Mouse (Mus musculus): ENCODE measurements around the gene Clint1. TPM values are rescaled to one million over a fixed set of nuclear protein-coding genes. Genes with fewer than 3 reads are reported as not detected.

The Clint1 gene
- polyA plus RNA-seq, 1 experiment from 2014 or later = 87.6 TPM

DNA sequence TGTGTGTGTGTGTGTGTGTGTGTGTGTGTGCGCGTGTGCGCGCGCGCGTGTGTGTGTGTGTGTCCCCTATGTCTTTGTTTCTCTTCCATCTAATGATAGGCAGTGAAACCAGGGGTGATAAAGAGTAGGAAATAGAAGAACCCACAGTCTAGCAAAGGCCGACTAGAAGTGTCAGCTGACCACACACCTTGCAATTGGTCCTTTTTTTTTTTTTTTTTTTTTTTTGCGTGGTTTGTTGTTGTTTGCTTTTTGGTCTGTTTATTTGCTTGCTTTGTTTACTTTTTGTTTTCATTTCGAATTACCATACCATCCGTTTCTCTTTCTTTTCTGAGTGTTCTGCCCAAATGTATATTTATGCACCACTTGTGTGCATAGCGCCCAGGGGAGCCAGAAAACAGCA is 3.6 kb upstream of the Clint1 start:
- Histone ChIP-seq H3K4me3 (replicated peaks) (no peak overlapping the region), H3K27ac (replicated peaks) (no peak overlapping the region), H3K9me3 (replicated peaks) (no peaks in the 10 kb centered on the region), H3K4me2 (replicated peaks) (no peak overlapping the region), H3K36me3 (no peaks in the 10 kb centered on the region), H3K27me3 (no peaks in the 10 kb centered on the region), H3K9ac (no peak overlapping the region), H3K4me1 (0 out of 2 replicates have a peak, but pooled peaks cover 6% of the 10 kb centered on the region)
- ATAC-seq (ENCODE audit: insufficient number of reproducible peaks, low FRiP score, low TSS enrichment, low read depth) = no peak
- 87% methylated on average over 12 of the region's 12 CpGs for WGBS

DNA sequence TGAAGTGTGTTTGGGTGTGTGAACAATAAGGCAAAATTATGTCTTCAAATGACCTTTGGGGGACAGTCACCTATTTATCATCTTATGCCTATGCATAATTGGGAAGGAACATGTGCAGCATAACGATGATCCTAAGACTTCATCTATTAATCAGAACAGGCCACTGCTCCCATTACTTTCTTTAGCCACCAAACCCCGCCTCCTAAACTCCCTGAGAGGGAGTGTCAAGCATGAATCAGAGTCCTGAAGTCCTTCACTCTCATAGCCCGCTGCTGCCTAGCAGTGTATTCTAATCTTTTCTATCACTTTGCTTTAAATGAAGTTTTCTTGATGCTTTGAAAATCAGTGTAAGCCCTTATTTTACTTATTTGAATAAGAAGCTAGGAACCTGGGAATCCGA is 2.6 kb upstream of the Clint1 start:
- no peak overlapping the region for H3K4me3 ChIP-seq (replicated peaks)
- H3K9me3 ChIP-seq (replicated peaks) = no peaks in the 10 kb centered on the region
- H3K9ac ChIP-seq = no peak overlapping the region
- WGBS = 79% methylated on average over 4 of the region's 4 CpGs
- no peaks in the 10 kb centered on the region for H3K27me3 ChIP-seq
- H3K4me1 ChIP-seq = peaks cover 10% of the 10 kb centered on the region; the same call in 1 of the 2 replicates
- no peaks in the 10 kb centered on the region for H3K36me3 ChIP-seq
- H3K4me2 ChIP-seq (replicated peaks) = no peak overlapping the region
- ATAC-seq (ENCODE audit: insufficient number of reproducible peaks, low FRiP score, low TSS enrichment, low read depth) = no peak
- no peak overlapping the region for H3K27ac ChIP-seq (replicated peaks)

DNA sequence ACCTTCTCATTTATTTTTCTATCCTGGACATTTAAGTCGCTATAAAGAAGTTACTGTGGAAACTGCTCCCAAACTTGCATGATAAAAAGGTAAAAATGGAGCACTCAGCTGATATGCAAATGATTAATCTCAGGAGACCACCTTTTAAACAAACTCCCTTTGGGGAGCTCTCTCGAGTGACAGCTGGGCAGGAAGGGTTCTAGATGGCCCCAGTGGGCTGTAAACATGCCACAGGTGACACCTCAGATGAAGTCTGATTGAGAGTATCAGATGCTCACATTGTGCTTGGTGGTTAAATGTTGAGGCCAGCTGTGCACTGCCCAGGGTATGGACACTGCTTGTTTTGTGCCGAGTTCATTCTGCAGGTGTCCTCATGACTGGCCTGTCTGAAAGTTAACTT is 2.0 kb upstream of the Clint1 start:
- WGBS = 55% methylated on average over 3 of the region's 3 CpGs
- H3K36me3 ChIP-seq = no peaks in the 10 kb centered on the region
- no peak overlapping the region for H3K27ac ChIP-seq (replicated peaks)
- no peak overlapping the region for H3K4me2 ChIP-seq (replicated peaks)
- no peak overlapping the region for H3K9ac ChIP-seq
- no peaks in the 10 kb centered on the region for H3K9me3 ChIP-seq (replicated peaks)
- H3K4me3 ChIP-seq (replicated peaks) = no peak overlapping the region
- ATAC-seq (ENCODE audit: insufficient number of reproducible peaks, low FRiP score, low TSS enrichment, low read depth) = no peak
- peaks cover 17% of the 10 kb centered on the region for H3K4me1 ChIP-seq
- no peaks in the 10 kb centered on the region for H3K27me3 ChIP-seq

DNA sequence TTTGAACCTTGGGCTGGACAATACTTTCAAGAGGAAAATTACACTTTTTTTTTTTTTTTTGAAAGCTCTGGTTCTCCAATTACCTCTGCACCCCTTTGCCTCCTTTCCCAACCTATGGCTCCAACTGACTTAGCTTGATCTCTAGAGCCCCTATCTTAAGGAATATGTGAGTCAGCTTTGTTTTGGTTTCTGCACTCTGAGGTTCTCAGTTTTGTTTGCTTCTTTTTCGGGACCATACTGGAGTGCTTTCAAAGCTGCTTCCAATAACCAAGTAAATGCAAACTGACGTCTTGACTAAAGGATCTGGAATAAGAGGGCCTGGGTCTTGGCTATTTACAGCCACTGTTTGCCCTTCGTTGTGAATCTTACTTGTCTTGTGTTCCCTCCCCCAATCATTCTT is 1.5 kb upstream of the Clint1 start:
- Histone ChIP-seq H3K27me3 (no peaks in the 10 kb centered on the region), H3K4me1 (peaks cover 20% of the 10 kb centered on the region)

DNA sequence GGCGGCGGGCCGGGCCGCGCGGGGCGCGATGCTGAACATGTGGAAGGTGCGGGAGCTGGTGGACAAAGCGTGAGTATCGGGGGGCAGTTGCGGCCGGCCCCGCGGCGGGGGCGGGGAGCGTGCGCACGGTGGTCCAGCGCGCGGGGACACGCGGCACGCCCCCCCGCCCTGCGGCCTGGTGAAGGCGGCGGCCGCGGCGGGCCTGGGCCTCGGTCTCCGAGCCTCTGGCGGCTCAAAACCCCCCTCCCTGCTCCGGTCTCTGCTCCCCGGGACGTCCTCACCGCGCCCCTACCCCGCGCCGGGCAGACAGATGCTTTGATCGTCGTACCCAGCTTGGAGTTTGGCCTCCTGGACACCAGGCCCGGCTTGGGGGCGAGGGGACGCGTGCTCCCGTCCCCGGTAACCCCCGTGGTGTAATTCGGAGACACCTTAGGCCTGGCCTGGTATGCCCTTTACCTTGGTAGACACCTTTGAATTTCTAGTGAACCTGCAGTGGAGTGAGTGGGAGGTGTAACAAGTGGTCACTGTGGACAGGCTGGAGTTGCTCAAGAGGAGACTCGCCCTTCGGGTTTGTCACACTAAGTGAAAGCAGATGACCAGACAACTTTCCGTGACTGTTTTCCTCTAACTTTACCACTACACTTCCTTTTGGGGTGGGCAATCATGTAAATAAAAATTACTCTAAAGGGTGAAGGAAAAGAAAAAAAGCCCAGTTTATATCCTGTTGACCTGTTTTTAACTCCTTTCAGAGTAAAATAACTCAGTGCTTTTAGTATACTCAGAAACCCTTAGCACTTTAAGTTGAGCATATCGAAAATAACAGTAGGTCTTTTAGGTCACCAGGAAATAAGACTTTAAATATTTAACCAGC is 508 bp downstream of the Clint1 start:
- under 1% methylated on average over 54 of the region's 58 CpGs for WGBS
- H3K27me3 ChIP-seq = no peaks in the 10 kb centered on the region
- peak overlapping the region; percentile 87 for H3K27ac ChIP-seq (replicated peaks)
- peak; percentile 61 for ATAC-seq (ENCODE audit: insufficient number of reproducible peaks, low FRiP score, low TSS enrichment, low read depth)
- H3K4me3 ChIP-seq (replicated peaks) = peak overlapping the region; percentile 95
- H3K9me3 ChIP-seq (replicated peaks) = no peaks in the 10 kb centered on the region
- H3K4me1 ChIP-seq = peaks cover 28% of the 10 kb centered on the region
- H3K36me3 ChIP-seq = no peaks in the 10 kb centered on the region
- H3K4me2 ChIP-seq (replicated peaks) = peak overlapping the region; percentile 59
- peak overlapping the region; percentile 98 for H3K9ac ChIP-seq

More for the DNA sequence above, 1.5 kb upstream of the Clint1 start:
- H3K27ac ChIP-seq (replicated peaks) = no peak overlapping the region
- H3K9ac ChIP-seq = no peak overlapping the region
- H3K4me2 ChIP-seq (replicated peaks) = no peak overlapping the region
- H3K36me3 ChIP-seq = no peaks in the 10 kb centered on the region
- 31% methylated on average over 3 of the region's 3 CpGs for WGBS
- H3K9me3 ChIP-seq (replicated peaks) = no peaks in the 10 kb centered on the region
- H3K4me3 ChIP-seq (replicated peaks) = no peak overlapping the region
- no peak for ATAC-seq (ENCODE audit: insufficient number of reproducible peaks, low FRiP score, low TSS enrichment, low read depth)

DNA sequence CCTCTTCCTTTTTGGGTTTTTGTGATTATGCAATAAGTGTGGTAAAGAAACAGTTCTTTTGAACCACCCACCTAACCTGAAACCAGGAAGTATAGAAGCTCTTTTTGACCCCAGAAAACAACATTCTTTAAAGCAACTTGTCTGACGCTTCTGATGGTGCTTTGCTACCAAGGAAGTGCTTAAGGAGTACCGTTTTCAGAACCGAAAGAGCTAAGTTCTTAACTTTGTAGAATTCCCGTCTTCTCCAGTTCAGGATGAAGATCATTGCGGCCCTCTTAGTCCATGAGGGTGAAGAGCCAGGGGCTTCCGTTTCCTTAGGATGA is 1.1 kb downstream of the Clint1 start:
- Histone ChIP-seq H3K4me2 (replicated peaks) (peak overlapping the region; percentile 59), H3K9me3 (replicated peaks) (no peaks in the 10 kb centered on the region), H3K36me3 (no peaks in the 10 kb centered on the region), H3K27ac (replicated peaks) (no peak overlapping the region), H3K4me3 (replicated peaks) (peak overlapping the region; percentile 95), H3K27me3 (no peaks in the 10 kb centered on the region), H3K4me1 (peaks cover 26% of the 10 kb centered on the region), H3K9ac (peak overlapping the region; percentile 98; the same call in 1 of the 2 replicates)
- ATAC-seq (ENCODE audit: insufficient number of reproducible peaks, low FRiP score, low TSS enrichment, low read depth) = no peak
- WGBS = 46% methylated on average over 6 of the region's 6 CpGs

DNA sequence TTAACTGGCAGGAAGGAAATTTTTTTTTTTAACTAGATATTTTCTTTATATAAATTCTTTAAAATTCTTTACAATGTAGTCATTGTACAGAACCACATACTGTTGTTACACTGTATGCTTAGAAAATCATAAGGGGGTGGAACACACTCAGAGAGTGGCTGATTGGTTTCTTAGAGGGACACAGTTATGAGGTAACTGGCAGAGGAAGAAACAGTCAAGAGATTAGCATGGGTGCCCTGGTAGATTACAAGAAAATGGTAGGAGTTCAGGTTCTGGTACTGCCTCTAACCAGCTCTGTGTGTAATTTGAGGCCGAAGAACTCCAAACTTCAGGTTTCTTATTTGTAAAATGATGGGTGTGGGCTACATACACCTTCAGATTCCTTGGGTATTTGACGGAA is 2.1 kb downstream of the Clint1 start:
- H3K27ac ChIP-seq (replicated peaks) = no peak overlapping the region
- H3K4me3 ChIP-seq (replicated peaks) = no peak overlapping the region
- 88% methylated on average over 2 of the region's 2 CpGs for WGBS
- no peaks in the 10 kb centered on the region for H3K36me3 ChIP-seq
- H3K9ac ChIP-seq = no peak overlapping the region
- no peak for ATAC-seq (ENCODE audit: insufficient number of reproducible peaks, low FRiP score, low TSS enrichment, low read depth)
- H3K4me1 ChIP-seq = peaks cover 26% of the 10 kb centered on the region
- H3K9me3 ChIP-seq (replicated peaks) = no peaks in the 10 kb centered on the region
- no peaks in the 10 kb centered on the region for H3K27me3 ChIP-seq
- H3K4me2 ChIP-seq (replicated peaks) = no peak overlapping the region

DNA sequence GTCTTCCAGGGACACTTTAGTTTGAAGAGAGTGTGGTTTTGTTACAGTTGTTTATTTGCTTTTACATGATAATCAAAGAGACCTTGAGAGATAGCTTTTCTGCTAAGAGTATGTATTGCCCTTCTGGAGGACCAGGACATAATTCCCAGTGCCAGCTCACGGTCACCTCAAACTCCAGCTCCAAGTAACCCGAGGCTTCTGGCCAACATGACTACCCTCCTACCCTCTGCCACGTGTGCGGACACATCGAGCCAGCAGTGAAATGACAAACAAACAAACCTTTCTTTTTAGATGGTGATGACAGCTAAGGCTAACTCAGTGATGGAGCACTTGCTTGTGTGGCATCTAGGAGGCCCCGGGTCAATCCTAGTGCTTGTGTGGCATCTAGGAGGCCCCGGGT is 2.5 kb downstream of the Clint1 start:
- H3K9ac ChIP-seq = no peak overlapping the region
- no peaks in the 10 kb centered on the region for H3K27me3 ChIP-seq
- ATAC-seq (ENCODE audit: insufficient number of reproducible peaks, low FRiP score, low TSS enrichment, low read depth) = no peak

DNA sequence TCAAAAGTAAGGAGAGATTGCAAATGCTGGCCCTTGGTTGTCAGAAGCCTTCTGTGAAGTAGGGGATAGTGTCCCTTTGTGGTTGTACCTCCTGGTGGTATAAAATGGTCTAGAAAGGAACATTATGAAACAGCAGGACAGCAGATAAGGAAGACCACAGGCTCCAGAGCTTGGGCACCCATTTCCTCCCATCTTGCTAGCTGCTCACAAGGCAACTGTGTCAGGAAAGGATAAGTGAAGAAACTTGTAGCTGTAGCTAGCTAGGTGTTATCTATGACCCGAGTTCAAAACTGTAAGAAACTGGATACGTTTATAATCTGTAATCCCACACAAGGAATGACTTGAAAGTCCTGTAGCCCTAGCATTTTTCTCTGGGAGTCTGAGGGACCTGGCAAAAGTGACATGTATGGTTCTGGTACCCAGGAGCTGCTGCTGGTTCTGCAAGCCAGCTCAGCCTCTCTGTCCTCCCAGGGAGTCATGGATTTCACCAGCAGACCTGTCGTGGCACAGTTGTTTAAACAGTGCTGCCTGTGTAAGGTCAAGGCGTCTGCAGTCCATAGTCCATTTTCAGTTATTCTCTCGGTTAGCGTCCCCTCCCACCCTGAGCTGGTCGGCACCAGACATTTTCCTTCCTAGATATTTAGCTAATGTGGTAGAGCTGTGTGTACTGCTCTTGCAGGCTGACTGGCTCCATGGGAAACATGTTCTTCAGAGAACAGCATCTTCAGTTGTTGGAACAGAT is 3.7 kb downstream of the Clint1 start:
- Histone ChIP-seq H3K36me3 (no peaks in the 10 kb centered on the region; the same call in 1 of the 2 replicates), H3K9ac (no peak overlapping the region), H3K4me3 (replicated peaks) (no peak overlapping the region), H3K4me2 (replicated peaks) (no peak overlapping the region), H3K9me3 (replicated peaks) (no peaks in the 10 kb centered on the region), H3K27ac (replicated peaks) (no peak overlapping the region), H3K4me1 (peaks cover 26% of the 10 kb centered on the region), H3K27me3 (no peaks in the 10 kb centered on the region)
- ATAC-seq (ENCODE audit: insufficient number of reproducible peaks, low FRiP score, low TSS enrichment, low read depth) = no peak
- 70% methylated on average over 7 of the region's 7 CpGs for WGBS

More for the DNA sequence above, 2.5 kb downstream of the Clint1 start:
- Histone ChIP-seq H3K4me3 (replicated peaks) (no peak overlapping the region), H3K4me1 (peaks cover 26% of the 10 kb centered on the region), H3K4me2 (replicated peaks) (no peak overlapping the region), H3K27ac (replicated peaks) (no peak overlapping the region), H3K36me3 (no peaks in the 10 kb centered on the region), H3K9me3 (replicated peaks) (no peaks in the 10 kb centered on the region)
- 78% methylated on average over 7 of the region's 7 CpGs for WGBS

DNA sequence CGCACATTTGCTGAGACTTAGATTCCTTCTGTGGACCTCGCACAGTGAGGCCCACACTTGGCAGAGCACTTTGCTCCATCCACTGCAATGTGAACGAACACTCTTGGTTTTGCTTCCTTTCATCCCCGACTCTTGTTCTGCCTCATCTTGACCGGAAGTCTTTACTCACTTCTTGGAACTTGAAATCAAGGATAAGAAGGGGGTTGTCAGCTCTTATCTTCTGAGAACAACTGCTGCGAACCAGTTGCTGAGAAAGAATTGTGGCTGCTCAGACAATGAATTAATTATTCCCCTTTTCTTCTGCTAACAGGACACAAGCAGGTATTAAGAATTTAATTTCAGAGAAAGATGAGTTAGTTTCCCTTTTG is 4.3 kb downstream of the Clint1 start:
- Histone ChIP-seq H3K4me3 (replicated peaks) (no peak overlapping the region), H3K4me1 (peaks cover 26% of the 10 kb centered on the region), H3K27ac (replicated peaks) (no peak overlapping the region), H3K27me3 (no peaks in the 10 kb centered on the region), H3K4me2 (replicated peaks) (no peak overlapping the region), H3K36me3 (no peaks in the 10 kb centered on the region; the same call in 1 of the 2 replicates), H3K9me3 (replicated peaks) (no peaks in the 10 kb centered on the region), H3K9ac (no peak overlapping the region)
- 76% methylated on average over 6 of the region's 6 CpGs for WGBS
- no peak for ATAC-seq (ENCODE audit: insufficient number of reproducible peaks, low FRiP score, low TSS enrichment, low read depth)

DNA sequence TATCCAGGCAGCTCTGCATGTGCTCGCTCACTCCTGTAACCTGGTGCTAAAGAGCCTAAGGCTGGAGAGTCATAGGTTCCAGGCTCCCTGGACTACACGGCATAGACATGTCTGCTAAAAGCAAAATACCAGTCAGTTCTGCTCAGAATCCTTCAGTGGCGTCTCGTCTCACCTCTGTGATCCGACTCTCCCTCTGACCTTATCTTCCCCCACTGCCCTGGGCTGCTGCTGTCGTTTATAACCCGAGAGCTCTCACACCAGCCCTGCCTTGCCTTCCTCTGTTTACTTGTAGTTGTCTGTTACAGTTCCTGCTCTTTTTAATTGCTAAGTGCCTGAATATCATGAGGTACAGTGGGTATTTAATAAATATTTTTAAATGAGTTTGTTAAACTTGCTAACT is 9.5 kb downstream of the Clint1 start:
- Histone ChIP-seq H3K4me1 (no peaks in the 10 kb centered on the region), H3K9ac (no peak overlapping the region), H3K36me3 (no peaks in the 10 kb centered on the region; the same call in 1 of the 2 replicates), H3K27ac (replicated peaks) (no peak overlapping the region), H3K4me2 (replicated peaks) (no peak overlapping the region), H3K4me3 (replicated peaks) (no peak overlapping the region), H3K27me3 (no peaks in the 10 kb centered on the region), H3K9me3 (replicated peaks) (no peaks in the 10 kb centered on the region)
- WGBS = 73% methylated on average over 7 of the region's 7 CpGs
- ATAC-seq (ENCODE audit: insufficient number of reproducible peaks, low FRiP score, low TSS enrichment, low read depth) = no peak
